20 mouse cellular contexts compared by ENCODE assay signal in the genomic region with DNA sequence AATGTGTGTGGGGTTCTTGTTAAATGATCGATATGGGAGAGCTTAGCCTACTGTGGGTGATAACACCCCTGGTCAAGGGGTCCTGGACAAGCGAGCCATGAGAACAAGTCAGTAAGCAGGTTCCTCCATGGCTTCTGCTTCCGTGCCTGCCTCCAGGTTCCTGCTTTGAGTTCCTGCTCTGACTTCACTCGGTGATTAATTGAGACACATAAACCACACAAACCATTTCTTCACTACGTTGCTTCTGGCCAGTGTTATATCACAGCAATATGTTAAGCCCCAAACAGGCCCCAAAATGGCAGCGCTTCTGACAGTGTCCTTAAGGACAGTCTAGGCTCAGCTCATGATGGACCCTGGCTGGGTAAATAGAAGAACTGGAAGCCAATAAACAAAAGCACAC.
"Had no signal": no experiment of that assay in that cellular context is flagged by ENCODE, and none has a peak within 500 bp of the region (broad histone marks: within the 10 kb centered on the region; RNA-seq: fewer than 3 reads in every experiment).

No protein-coding gene starts in this region.

- H3K36me3 ChIP-seq: kidney, embryonic 15.5 days; lung, embryonic 15.5 days; midbrain, embryonic 13.5 days had no signal

- H3K27me3 ChIP-seq: kidney, embryonic 15.5 days; lung, embryonic 15.5 days; midbrain, embryonic 13.5 days had no signal

- ATAC-seq: midbrain, embryonic 13.5 days; midbrain, embryonic 16.5 days had no signal

- H3K9me3 ChIP-seq: kidney, embryonic 15.5 days; lung, embryonic 15.5 days; midbrain, embryonic 13.5 days had no signal

- H3K4me2 ChIP-seq: kidney, embryonic 15.5 days; lung, embryonic 15.5 days; midbrain, embryonic 13.5 days had no signal

- H3K27ac ChIP-seq: kidney, embryonic 15.5 days; left cerebral cortex, adult 2 months; liver, embryonic 14.5 days; lung, embryonic 15.5 days; midbrain, embryonic 13.5 days; stomach, postnatal 0 days had no signal

- DNase-seq: kidney, adult 2 months; kidney, postnatal 10 days; kidney, postnatal 36 days; layer of hippocampus, postnatal 36 days; lung, adult 18-20 months; lung, postnatal 10 days; lung, postnatal 36 days; right cerebral cortex, adult 18-20 months; right cerebral cortex, postnatal 14 days; right cerebral cortex, postnatal 4 days; thymus, adult 2 months; thymus, postnatal 14 days; thymus, postnatal 4 days had no signal

- H3K9ac ChIP-seq: kidney, embryonic 15.5 days; liver, embryonic 14.5 days; lung, embryonic 15.5 days; midbrain, embryonic 13.5 days had no signal

- H3K4me3 ChIP-seq: kidney, embryonic 15.5 days; left cerebral cortex, adult 2 months; lung, embryonic 15.5 days; midbrain, embryonic 13.5 days had no signal
